10 mouse cellular contexts compared by ENCODE assay signal in genomic region chr2:27416425-27416824, GRCm38 (mm10). TPM values are rescaled to one million over a fixed set of nuclear protein-coding genes. Genes with fewer than 3 reads are reported as not detected.
A peak's percentile ranks its signal among the peaks of the same experiment; 100 is the strongest.
DNase-seq lines count a peak whose midpoint lies in the region; ATAC-seq lines count a peak whose summit lies in the region.
"Had no signal": no experiment of that assay in that cellular context is flagged by ENCODE, and none has a peak within 500 bp of the region (broad histone marks: within the 10 kb centered on the region; RNA-seq: fewer than 3 reads in every experiment).

No protein-coding gene starts in this region.

- DNase-seq in gastrocnemius, adult 18-20 months (ENCODE audit: low spot score) = peak; percentile 43
- no peak for DNase-seq in gastrocnemius, postnatal 10 days
- no peak for DNase-seq in midbrain, embryonic 14.5 days
- DNase-seq in cerebellum, postnatal 36 days = no peak
- no peak for DNase-seq in right cerebral cortex, adult 2 months (ENCODE audit: low spot score in 2 of 2)
- DNase-seq: kidney, adult 8-10 months; right cerebral cortex, postnatal 4 days had no signal

- H3K36me3 ChIP-seq in midbrain, embryonic 14.5 days (ENCODE audit: control insufficient read depth, insufficient read depth, low read length) = no peaks in the 10 kb centered on the region
- no peaks in the 10 kb centered on the region for H3K36me3 ChIP-seq in midbrain, embryonic 16.5 days (ENCODE audit: control insufficient read depth, insufficient read depth, low read length)
- no peaks in the 10 kb centered on the region for H3K36me3 ChIP-seq in heart, embryonic 16.5 days (ENCODE audit: control insufficient read depth, insufficient read depth)
- no peaks in the 10 kb centered on the region for H3K36me3 ChIP-seq in stomach, embryonic 14.5 days (ENCODE audit: control insufficient read depth, insufficient read depth, low read length)

- no peaks in the 10 kb centered on the region for H3K9me3 ChIP-seq in midbrain, embryonic 14.5 days (ENCODE audit: control insufficient read depth, low read length)
- no peaks in the 10 kb centered on the region for H3K9me3 ChIP-seq in midbrain, embryonic 16.5 days (replicated peaks; ENCODE audit: control insufficient read depth, low read length, poor library complexity, severe bottlenecking)
- H3K9me3 ChIP-seq in heart, embryonic 16.5 days (replicated peaks; ENCODE audit: control insufficient read depth, low read length) = no peaks in the 10 kb centered on the region
- no peaks in the 10 kb centered on the region for H3K9me3 ChIP-seq in stomach, embryonic 14.5 days (ENCODE audit: control insufficient read depth, low read depth, low read length)

- WGBS in midbrain, embryonic 14.5 days = 52% methylated on average over 3 of the region's 3 CpGs
- WGBS in midbrain, embryonic 16.5 days = 54% methylated on average over 3 of the region's 3 CpGs
- WGBS in heart, embryonic 16.5 days = 16% methylated on average over 3 of the region's 3 CpGs
- 15% methylated on average over 3 of the region's 3 CpGs for WGBS in stomach, embryonic 14.5 days

- 0 out of 2 replicates have a peak overlapping the region, but pooled peaks have one; percentile 32 for H3K27ac ChIP-seq in midbrain, embryonic 14.5 days (replicated peaks; ENCODE audit: low read depth, low read length)
- no peak overlapping the region for H3K27ac ChIP-seq in midbrain, embryonic 16.5 days (ENCODE audit: low read length)
- H3K27ac ChIP-seq in heart, embryonic 16.5 days (ENCODE audit: low read length) = peak overlapping the region; percentile 17; the same call in 1 of the 2 replicates
- peak overlapping the region; percentile 74; the same call in 1 of the 2 replicates for H3K27ac ChIP-seq in stomach, embryonic 14.5 days (ENCODE audit: low read length)

- ATAC-seq in midbrain, embryonic 14.5 days (ENCODE audit: low FRiP score, low TSS enrichment) = no peak
- ATAC-seq in midbrain, embryonic 16.5 days = no peak
- no peak for ATAC-seq in heart, embryonic 16.5 days (replicated peaks; ENCODE audit: extremely low read depth, insufficient read depth, low FRiP score)
- 0 out of 2 replicates have a peak, but pooled peaks have one; percentile 7 for ATAC-seq in stomach, embryonic 14.5 days (ENCODE audit: insufficient number of reproducible peaks, insufficient read depth, low FRiP score, low read depth)

- no peak overlapping the region for H3K4me3 ChIP-seq in midbrain, embryonic 14.5 days (replicated peaks; ENCODE audit: low read depth, low read length)
- H3K4me3 ChIP-seq in midbrain, embryonic 16.5 days (ENCODE audit: low read depth, low read length) = no peak overlapping the region
- no peak overlapping the region for H3K4me3 ChIP-seq in heart, embryonic 16.5 days (ENCODE audit: low read length)
- no peak overlapping the region for H3K4me3 ChIP-seq in stomach, embryonic 14.5 days (ENCODE audit: low read depth, low read length)

- no peaks in the 10 kb centered on the region for H3K27me3 ChIP-seq in midbrain, embryonic 14.5 days (ENCODE audit: control insufficient read depth, insufficient read depth, low read length)
- H3K27me3 ChIP-seq in midbrain, embryonic 16.5 days (ENCODE audit: control insufficient read depth, insufficient read depth, low read depth, low read length) = no peaks in the 10 kb centered on the region
- no peaks in the 10 kb centered on the region for H3K27me3 ChIP-seq in heart, embryonic 16.5 days (ENCODE audit: control insufficient read depth, insufficient read depth, low read length)
- H3K27me3 ChIP-seq in stomach, embryonic 14.5 days (ENCODE audit: control insufficient read depth, insufficient read depth, low read length) = no peaks in the 10 kb centered on the region

- no peak overlapping the region for H3K4me2 ChIP-seq in midbrain, embryonic 14.5 days (ENCODE audit: low read length)
- H3K4me2 ChIP-seq in midbrain, embryonic 16.5 days (ENCODE audit: low read length) = no peak overlapping the region
- no peak overlapping the region for H3K4me2 ChIP-seq in heart, embryonic 16.5 days (ENCODE audit: low read depth, low read length)
- no peak overlapping the region for H3K4me2 ChIP-seq in stomach, embryonic 14.5 days (replicated peaks; ENCODE audit: low read depth, low read length)

- H3K9ac ChIP-seq in midbrain, embryonic 14.5 days (replicated peaks; ENCODE audit: low read length) = no peak overlapping the region
- H3K9ac ChIP-seq in midbrain, embryonic 16.5 days (ENCODE audit: low read depth, low read length) = no peak overlapping the region
- no peak overlapping the region for H3K9ac ChIP-seq in heart, embryonic 16.5 days (ENCODE audit: low read length)
- no peak overlapping the region for H3K9ac ChIP-seq in stomach, embryonic 14.5 days (replicated peaks; ENCODE audit: low read depth, low read length)

- H3K4me1 ChIP-seq in midbrain, embryonic 14.5 days (ENCODE audit: control insufficient read depth, insufficient read depth, low read length) = peaks cover 63% of the 10 kb centered on the region
- H3K4me1 ChIP-seq in midbrain, embryonic 16.5 days (ENCODE audit: control insufficient read depth, insufficient read depth, low read length) = peaks cover 46% of the 10 kb centered on the region
- peaks cover 73% of the 10 kb centered on the region for H3K4me1 ChIP-seq in heart, embryonic 16.5 days (ENCODE audit: control insufficient read depth, insufficient read depth, low read length)
- H3K4me1 ChIP-seq in stomach, embryonic 14.5 days (ENCODE audit: control insufficient read depth, insufficient read depth, low read length) = peaks cover 81% of the 10 kb centered on the region

RNA-seq across cellular contexts. Expression of gene Vav2, which starts 10.4 kb away (rescaled TPM):
- total RNA-seq in gastrocnemius, adult 18-20 months (2021) = 1 to 10 TPM; 1.9 to 3.1 TPM
- total RNA-seq in gastrocnemius, postnatal 10 days (2021) = 1 to 10 TPM; 5.6 to 8.9 TPM
- polyA plus RNA-seq in midbrain, embryonic 14.5 days (2014; fragmentation: Nextera tagmentation; extraction: Ambion mirVana) = 14.1 and 16.4 TPM in 2 replicates
- 9.2 and 12.6 TPM in 2 replicates for polyA plus RNA-seq in midbrain, embryonic 16.5 days (2015; fragmentation: Nextera tagmentation; extraction: Ambion mirVana)
- polyA plus RNA-seq in heart, embryonic 16.5 days (2015; fragmentation: Nextera tagmentation; extraction: Ambion mirVana) = 2.6 and 3.8 TPM in 2 replicates
- 7.6 and 8.0 TPM in 2 replicates for polyA plus RNA-seq in stomach, embryonic 14.5 days (2014; fragmentation: Nextera tagmentation; extraction: Ambion mirVana)

RNA-seq across cellular contexts. Expression of gene Brd3os, which starts 25.7 kb away (rescaled TPM):
- total RNA-seq in gastrocnemius, adult 18-20 months (2021) = 1 to 10 TPM in 1 of 2 experiments, under 1 TPM in 1; 0.57 to 1.8 TPM
- 1 to 10 TPM in 1 of 2 experiments, under 1 TPM in 1; 0.94 to 1.6 TPM for total RNA-seq in gastrocnemius, postnatal 10 days (2021)
- 37.8 and 45.1 TPM in 2 replicates for polyA plus RNA-seq in midbrain, embryonic 14.5 days (2014; fragmentation: Nextera tagmentation; extraction: Ambion mirVana)
- 42.0 and 43.0 TPM in 2 replicates for polyA plus RNA-seq in midbrain, embryonic 16.5 days (2015; fragmentation: Nextera tagmentation; extraction: Ambion mirVana)
- 3.6 and 3.8 TPM in 2 replicates for polyA plus RNA-seq in heart, embryonic 16.5 days (2015; fragmentation: Nextera tagmentation; extraction: Ambion mirVana)
- polyA plus RNA-seq in stomach, embryonic 14.5 days (2014; fragmentation: Nextera tagmentation; extraction: Ambion mirVana) = 11.0 and 11.5 TPM in 2 replicates
